Comparison of ENCODE assay signal across 11 mouse cellular contexts in the genomic region with DNA sequence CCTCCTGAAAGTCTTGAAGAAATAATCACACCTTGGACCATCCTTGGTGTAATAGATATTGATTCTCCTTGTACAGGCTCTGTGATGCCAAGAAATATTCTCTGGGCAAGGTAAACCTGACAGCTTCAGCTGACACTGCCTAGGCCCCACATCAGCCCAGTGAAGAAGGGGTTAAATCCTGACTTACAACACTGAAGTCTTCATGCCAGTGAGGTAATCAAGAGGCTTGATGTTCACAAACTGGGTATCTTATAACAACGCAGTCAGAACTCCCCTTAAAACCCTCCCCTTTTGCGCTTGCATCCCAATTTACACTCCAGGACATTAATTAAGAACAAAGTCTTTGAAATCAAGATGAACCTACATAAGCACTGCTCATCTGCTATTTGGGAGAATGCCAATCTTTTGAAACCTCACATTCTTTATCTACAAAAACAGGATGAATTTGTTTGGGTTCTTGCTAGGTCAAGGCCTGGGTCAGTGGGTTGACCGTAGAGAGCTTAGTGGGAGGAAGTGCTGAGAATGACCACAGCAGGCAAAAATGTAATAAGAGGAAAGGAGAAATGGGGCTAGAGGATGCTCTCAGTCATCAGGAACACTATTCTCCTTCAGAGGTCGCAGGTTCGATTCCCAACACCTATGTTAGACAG. TPM values are rescaled to one million over a fixed set of nuclear protein-coding genes. Genes with fewer than 3 reads are reported as not detected.
DNase-seq lines count a peak whose midpoint lies in the region; ATAC-seq lines count a peak whose summit lies in the region.
"Had no signal": no experiment of that assay in that cellular context is flagged by ENCODE, and none has a peak within 500 bp of the region (broad histone marks: within the 10 kb centered on the region; RNA-seq: fewer than 3 reads in every experiment).

No protein-coding gene starts in this region.

- peaks cover 3% of the 10 kb centered on the region; the same call in 1 of the 2 replicates for H3K4me1 ChIP-seq in midbrain, embryonic 16.5 days (ENCODE audit: control insufficient read depth, insufficient read depth, low read length)
- 0 out of 2 replicates have a peak, but pooled peaks cover 5% of the 10 kb centered on the region for H3K4me1 ChIP-seq in midbrain, embryonic 10.5 days
- H3K4me1 ChIP-seq: embryonic facial prominence, embryonic 13.5 days had no signal

- H3K4me3 ChIP-seq in midbrain, embryonic 16.5 days (ENCODE audit: low read depth, low read length), result no peak overlapping the region
- no peak overlapping the region for H3K4me3 ChIP-seq in midbrain, embryonic 10.5 days
- H3K4me3 ChIP-seq: embryonic facial prominence, embryonic 13.5 days had no signal

- H3K9ac ChIP-seq in midbrain, embryonic 16.5 days (ENCODE audit: low read depth, low read length), result no peak overlapping the region
- H3K9ac ChIP-seq: embryonic facial prominence, embryonic 13.5 days had no signal

- no peak for ATAC-seq in midbrain, embryonic 16.5 days

- H3K27ac ChIP-seq in midbrain, embryonic 16.5 days (ENCODE audit: low read length), result peak overlapping the region; percentile 42; the same call in 1 of the 2 replicates
- no peak overlapping the region for H3K27ac ChIP-seq in midbrain, embryonic 10.5 days (replicated peaks)
- H3K27ac ChIP-seq: embryonic facial prominence, embryonic 13.5 days had no signal

- H3K36me3 ChIP-seq in midbrain, embryonic 16.5 days (ENCODE audit: control insufficient read depth, insufficient read depth, low read length), result no peaks in the 10 kb centered on the region
- no peaks in the 10 kb centered on the region for H3K36me3 ChIP-seq in midbrain, embryonic 10.5 days
- H3K36me3 ChIP-seq: embryonic facial prominence, embryonic 13.5 days had no signal

- 72% methylated on average over 5 of the region's 5 CpGs for WGBS in midbrain, embryonic 16.5 days
- WGBS in midbrain, embryonic 10.5 days, result 74% methylated on average over 5 of the region's 5 CpGs

- DNase-seq in adrenal gland, adult (ENCODE audit: inconsistent age in 2 of 2, low spot score in 1 of 2), result peak; percentile 38 to 62
- DNase-seq in adrenal gland, postnatal 4 days (ENCODE audit: low spot score in 2 of 2), result no peak
- DNase-seq in midbrain, embryonic 10.5 days (ENCODE audit: low spot score), result no peak
- DNase-seq in kidney, postnatal 14 days, result peak; percentile 23
- peak; percentile 15 for DNase-seq in mesoderm, embryonic 11.5 days (ENCODE audit: low read depth, low spot score)
- no peak for DNase-seq in right cerebral cortex, postnatal 25 days
- no peak for DNase-seq in urinary bladder, postnatal 14 days (ENCODE audit: low spot score)
- DNase-seq: cerebellum, adult 9-11 months; thymus, postnatal 4 days had no signal

- H3K27me3 ChIP-seq in midbrain, embryonic 16.5 days (ENCODE audit: control insufficient read depth, insufficient read depth, low read depth, low read length), result no peaks in the 10 kb centered on the region
- no peaks in the 10 kb centered on the region for H3K27me3 ChIP-seq in midbrain, embryonic 10.5 days (ENCODE audit: low read depth, poor library complexity, severe bottlenecking)
- H3K27me3 ChIP-seq: embryonic facial prominence, embryonic 13.5 days had no signal

- H3K4me2 ChIP-seq in midbrain, embryonic 16.5 days (ENCODE audit: low read length), result no peak overlapping the region
- H3K4me2 ChIP-seq: embryonic facial prominence, embryonic 13.5 days had no signal

- no peaks in the 10 kb centered on the region for H3K9me3 ChIP-seq in midbrain, embryonic 16.5 days (replicated peaks; ENCODE audit: control insufficient read depth, low read length, poor library complexity, severe bottlenecking)
- H3K9me3 ChIP-seq in midbrain, embryonic 10.5 days (replicated peaks), result no peaks in the 10 kb centered on the region
- H3K9me3 ChIP-seq: embryonic facial prominence, embryonic 13.5 days had no signal

RNA-seq across cellular contexts. Expression of a gene that starts 43.8 kb away (rescaled TPM):
- total RNA-seq in adrenal gland, postnatal 4 days (2021), result 10 to 100 TPM; 86.2 to 90.3 TPM
- polyA plus RNA-seq in midbrain, embryonic 16.5 days (2015; fragmentation: Nextera tagmentation; extraction: Ambion mirVana), result 138 and 143 TPM in 2 replicates
- polyA plus RNA-seq in midbrain, embryonic 10.5 days (2016; fragmentation: Nextera tagmentation; extraction: Ambion mirVana), result 221 and 237 TPM in 2 replicates

Comparison
In these comparisons a context has a peak if more than half of its experiments do, and no peak if none do; other contexts are left out.
1. DNase-seq: peak in adrenal gland, adult (2 of 2), kidney, postnatal 14 days (single experiment) and mesoderm, embryonic 11.5 days (single experiment); none in adrenal gland, postnatal 4 days (0 of 2), midbrain, embryonic 10.5 days (single experiment), right cerebral cortex, postnatal 25 days (single experiment) and urinary bladder, postnatal 14 days (single experiment).